Mouse (Mus musculus): Measurements from ENCODE around the gene Tex45.

DNA sequence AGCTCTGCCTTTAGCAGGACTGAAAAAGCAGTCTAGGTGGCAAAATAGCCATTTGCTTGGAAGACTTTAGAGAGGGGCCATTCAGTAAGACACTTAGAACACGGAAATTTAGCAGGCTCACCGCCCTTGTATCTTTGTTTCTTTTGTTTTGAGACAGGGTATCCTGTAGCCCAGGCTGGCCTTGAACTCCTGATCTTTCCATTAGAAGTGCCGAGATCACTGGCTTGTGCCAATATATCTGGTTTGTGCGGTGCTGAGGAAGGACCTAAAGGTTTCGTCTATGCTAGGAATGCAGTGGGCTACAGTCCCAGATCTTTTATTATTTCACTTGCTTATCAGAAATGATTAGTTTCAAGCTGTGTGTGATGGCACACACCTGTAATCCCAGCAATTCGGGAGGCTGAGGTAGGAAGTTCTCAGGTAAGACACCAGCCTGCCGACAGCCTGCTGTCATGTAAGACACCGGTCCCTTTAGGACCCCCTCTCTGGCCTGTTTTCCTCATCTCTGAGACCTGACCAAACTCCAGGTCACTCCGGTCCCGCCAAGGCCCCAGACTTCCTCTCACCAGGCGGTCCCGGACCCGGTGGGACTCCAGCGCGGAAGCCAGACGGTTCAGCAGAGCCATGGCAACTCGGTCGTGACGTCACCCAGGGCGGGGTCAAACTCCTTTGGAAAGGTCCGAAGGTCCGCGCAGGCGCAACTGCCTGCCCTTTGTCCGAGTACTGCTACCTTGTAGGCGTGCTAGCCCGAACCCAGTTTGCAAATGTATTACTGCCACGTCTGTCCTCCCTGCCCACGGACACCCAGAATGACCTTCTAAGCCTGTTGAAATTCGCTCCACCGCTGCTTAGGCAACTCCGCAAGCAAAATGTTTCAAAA lies 3.4 kb upstream of the Tex45 start, which contains the start of gene Pex11g:
- peak; percentile 87 for TF ChIP-seq POLR2A (IDR thresholded peaks at IDR 0.05; ENCODE audit: low read depth, low read length)
- TF ChIP-seq BHLHE40 (IDR thresholded peaks at IDR 0.05; ENCODE audit: low read depth, low read length), result no peak
- TF ChIP-seq CTCF (conservative IDR thresholded peaks at IDR 0.05 in 1 of 2, IDR thresholded peaks at IDR 0.05 in 1 of 2; ENCODE audit: low read depth in 2 of 2, low read length in 2 of 2), result no peak
- peak; percentile 26 for TF ChIP-seq HCFC1 (IDR thresholded peaks at IDR 0.05; ENCODE audit: low read depth, low read length)
- no peak for TF ChIP-seq UBTF (IDR thresholded peaks at IDR 0.05; ENCODE audit: low read depth, low read length)
- TF ChIP-seq SIN3A (IDR thresholded peaks at IDR 0.05; ENCODE audit: low read length), result no peak
- TF ChIP-seq NELFE (IDR thresholded peaks at IDR 0.05; ENCODE audit: low read depth, low read length), result no peak; the same call in 1 of the 2 replicates
- TF ChIP-seq ZNF384 (IDR thresholded peaks at IDR 0.05; ENCODE audit: low read depth, low read length), result no peak
- no peak for TF ChIP-seq RAD21 (IDR thresholded peaks at IDR 0.05; ENCODE audit: low read depth, low read length)
